Mouse (Mus musculus) thymus, postnatal 0 days (tissue): ENCODE data around the gene Rab6b. TPM values are rescaled to one million over a fixed set of nuclear protein-coding genes. Genes with fewer than 3 reads are reported as not detected.

ENCODE experiments used
- DNase-seq: peaks from one replicate; pipeline ENCODE4 v3.0.0-alpha.2; 2015; ENCODE audit warnings: low spot score
- polyA plus RNA-seq: library from polyadenylated mRNA; unstranded; fragments of >200 nt; fragmentation: Nextera tagmentation; extraction: Ambion mirVana; gene quantifications from 2 replicates; pipeline ENCODE4 v1.2.1, GENCODE M21; 2015

Gene Rab6b
- polyA plus RNA-seq, 1 experiment from 2014 or later = 4.3 TPM

DNA sequence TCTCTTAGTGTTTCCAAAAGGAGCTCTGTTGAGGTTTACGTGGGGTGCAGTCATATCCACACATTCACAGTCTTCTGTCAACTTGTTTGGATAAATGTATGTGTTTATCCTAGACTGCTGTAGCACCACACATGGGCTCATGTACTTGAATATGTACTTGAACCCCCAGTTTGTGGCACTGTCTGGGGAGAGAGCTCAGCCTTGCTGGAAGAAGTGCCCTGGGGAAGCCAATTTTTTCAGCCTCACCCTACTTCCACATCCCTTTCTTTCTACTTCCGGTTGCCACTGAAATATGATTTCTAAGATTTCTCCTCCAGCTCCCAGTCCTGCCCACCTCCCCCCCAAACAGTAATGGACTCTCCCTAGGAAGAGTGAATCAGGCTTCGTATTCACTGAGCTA is 17.9 kb upstream of the Rab6b start:
- no peak for DNase-seq

DNA sequence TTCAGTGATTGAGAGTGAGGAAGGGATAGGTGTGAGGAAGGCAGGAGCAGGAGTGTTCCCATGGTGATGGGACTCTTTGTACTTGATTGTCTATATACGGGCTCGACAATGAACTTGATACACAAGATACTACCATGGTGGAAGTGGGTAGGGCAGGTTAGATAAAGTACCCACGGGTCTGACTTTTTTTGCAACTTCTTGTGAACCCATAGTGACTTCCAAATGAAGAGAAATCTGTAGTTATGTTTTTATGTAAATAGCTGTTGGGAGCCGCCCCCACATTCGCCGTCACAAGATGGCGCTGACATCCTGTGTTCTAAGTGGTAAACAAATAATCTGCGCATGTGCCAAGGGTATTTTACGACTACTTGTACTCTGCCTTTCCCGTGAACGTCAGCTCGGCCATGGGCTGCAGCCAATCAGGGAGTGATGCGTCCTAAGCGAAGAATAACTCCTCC is 3.2 kb upstream of the Rab6b start:
- DNase-seq = peak; percentile 72

- DNase-seq = peak; percentile 43
Observed at GRCm38 (mm10) chr9:103108943-103109670, 2.5 kb upstream of the Rab6b start.

- no peak for DNase-seq
Observed at GRCm38 (mm10) chr9:103109911-103110310, 1.7 kb upstream of the Rab6b start.

GRCm38 (mm10) chr9:103110727-103111501 is 673 bp upstream of the Rab6b start:
- DNase-seq = peak; percentile 21

GRCm38 (mm10) chr9:103112471-103113271 is 1.1 kb downstream of the Rab6b start:
- DNase-seq = no peak

DNA sequence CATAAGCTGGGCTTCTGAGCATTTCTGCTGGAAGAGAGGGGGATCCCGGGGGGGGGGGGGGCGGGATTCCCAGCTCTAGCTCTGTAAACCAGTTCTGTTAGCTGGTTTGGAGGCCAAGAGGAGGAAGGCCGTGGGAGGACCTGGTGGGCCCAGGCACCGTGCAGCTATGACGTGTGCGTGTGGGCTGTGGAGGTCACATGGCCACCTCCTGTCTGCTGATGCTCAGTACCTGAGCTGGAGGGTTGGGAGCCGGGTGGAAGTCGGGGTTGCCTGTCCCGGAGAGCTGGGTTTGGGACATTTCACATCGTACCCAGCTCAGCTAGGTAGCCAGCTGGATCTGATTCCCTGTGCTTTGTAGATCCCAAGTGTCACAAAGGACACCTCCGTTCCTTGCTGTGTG is 1.8 kb downstream of the Rab6b start:
- DNase-seq = no peak

GRCm38 (mm10) chr9:103114326-103114725 is 2.7 kb downstream of the Rab6b start:
- DNase-seq = no peak

DNA sequence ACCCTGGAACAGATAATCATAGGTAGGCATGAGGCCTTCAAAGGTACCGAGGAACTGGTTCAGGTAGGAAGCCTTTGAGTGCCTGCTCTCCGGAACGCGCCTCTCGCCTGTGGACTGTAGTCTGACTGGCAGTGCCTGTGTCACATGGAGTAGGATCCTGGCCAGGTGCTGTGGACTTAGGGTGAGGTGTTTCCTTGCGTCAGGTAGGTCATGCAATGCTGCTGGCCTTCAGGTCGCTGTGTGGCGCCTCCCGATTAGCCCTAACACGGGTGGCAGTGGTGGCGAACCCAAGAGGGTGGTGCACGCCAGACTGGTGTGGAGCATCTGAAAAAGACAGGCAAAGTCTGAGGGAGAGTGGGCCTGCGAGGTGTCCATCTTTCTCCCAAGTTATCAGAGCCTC is 3.3 kb downstream of the Rab6b start:
- no peak for DNase-seq

GRCm38 (mm10) chr9:103116941-103117340 is 5.4 kb downstream of the Rab6b start:
- DNase-seq = no peak

DNA sequence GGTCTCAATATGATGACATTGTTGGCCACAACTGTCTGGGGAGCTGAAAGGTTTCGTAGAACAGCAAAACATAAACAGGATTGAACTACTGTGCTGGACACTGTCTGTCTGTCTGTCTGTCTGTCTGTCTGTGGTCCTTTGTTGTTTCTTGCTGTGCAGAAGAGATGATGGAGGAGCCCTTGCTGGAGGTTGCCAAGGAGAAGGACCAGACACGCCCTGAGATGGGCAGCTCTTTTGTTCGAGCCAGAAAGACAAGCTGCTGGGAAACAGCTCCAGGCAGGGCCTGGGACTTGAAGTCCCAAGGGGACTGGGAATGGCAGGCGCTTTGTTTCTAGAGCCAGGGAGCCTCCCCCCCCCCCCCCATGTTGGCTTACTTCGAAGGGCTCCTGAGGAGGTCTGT is 5.9 kb downstream of the Rab6b start:
- no peak for DNase-seq

- no peak for DNase-seq
Observed at GRCm38 (mm10) chr9:103117951-103118350, 6.4 kb downstream of the Rab6b start.

GRCm38 (mm10) chr9:103118651-103119275 is 7.2 kb downstream of the Rab6b start:
- no peak for DNase-seq

- DNase-seq = no peak
Observed at GRCm38 (mm10) chr9:103119781-103120180, 8.2 kb downstream of the Rab6b start.

- DNase-seq = no peak
Observed at GRCm38 (mm10) chr9:103120231-103120630, 8.6 kb downstream of the Rab6b start.

DNA sequence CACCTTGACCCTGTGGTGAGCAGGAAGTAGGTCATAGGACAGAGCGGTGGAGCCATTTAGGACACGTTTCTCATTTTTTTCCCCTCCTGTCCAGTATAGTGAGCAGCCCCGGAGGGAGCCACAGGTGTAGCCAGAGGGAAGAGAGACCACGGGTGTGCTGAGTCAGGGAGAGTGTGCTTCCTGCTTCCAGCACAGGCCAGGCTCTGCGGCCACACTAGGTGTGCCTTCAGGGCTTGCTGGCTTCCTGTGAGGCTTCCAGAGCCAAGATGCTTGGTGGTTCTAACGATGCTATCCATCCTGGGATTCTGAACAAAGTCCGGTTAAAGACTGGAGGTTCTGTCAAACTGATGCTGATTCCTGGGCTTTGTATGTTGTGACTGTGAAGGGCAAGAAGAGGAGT is 10.0 kb downstream of the Rab6b start:
- DNase-seq = no peak

- DNase-seq = no peak
Observed at GRCm38 (mm10) chr9:103124746-103125145, 13.2 kb downstream of the Rab6b start.

GRCm38 (mm10) chr9:103133493-103134124 is 22.0 kb downstream of the Rab6b start:
- DNase-seq = no peak

DNA sequence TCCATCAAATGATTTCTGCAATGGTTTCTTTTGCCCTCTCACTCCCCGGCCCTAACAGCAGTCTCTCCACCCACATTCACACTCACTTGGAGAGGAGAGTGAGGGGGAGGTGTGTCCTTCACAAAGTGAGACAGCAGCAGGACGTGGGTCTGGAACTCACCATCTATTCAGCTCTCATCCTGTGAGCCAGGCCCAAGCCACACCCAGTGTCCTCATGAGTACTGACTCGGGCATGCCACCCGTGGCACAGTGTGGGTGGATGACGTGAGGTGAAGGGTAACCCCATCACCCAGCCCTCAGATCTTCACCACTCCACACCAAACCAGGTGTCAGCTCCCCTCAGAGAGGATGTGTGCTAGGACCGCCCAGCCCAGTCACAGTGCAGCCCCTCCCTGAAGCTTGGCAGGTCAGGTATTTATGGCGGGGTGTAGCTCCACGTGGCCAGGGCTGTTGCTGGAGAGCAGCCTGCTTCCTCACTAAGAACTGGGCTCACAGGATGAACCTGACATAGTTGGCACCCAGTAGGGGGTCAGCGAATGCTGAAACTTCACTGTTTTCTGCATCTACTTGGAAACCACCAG is 23.0 kb downstream of the Rab6b start:
- DNase-seq = no peak

DNA sequence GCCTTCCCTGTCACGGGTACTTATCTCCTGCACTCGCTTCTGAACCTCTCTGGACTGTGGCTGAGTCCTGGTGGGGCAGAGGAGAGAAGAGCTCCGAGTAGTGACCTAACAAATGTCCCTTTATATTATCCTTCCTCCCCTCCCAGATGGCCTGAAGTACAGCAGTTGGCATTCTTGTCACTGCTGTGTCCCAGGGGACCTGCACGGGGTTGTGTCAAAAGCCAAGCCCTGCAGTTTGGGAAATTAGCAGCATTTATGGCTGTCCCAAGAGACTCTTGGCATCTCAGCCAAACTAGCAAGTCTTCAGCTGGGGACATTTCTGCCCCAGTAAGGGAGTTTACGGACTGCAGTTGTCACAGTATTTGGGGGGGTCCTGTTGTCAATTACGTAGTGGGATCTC is 27.9 kb downstream of the Rab6b start:
- DNase-seq = no peak

- no peak for DNase-seq
Observed at GRCm38 (mm10) chr9:103140384-103140783, 28.8 kb downstream of the Rab6b start.
